Mouse (Mus musculus): Measurements from ENCODE around the gene Ncbp3. TPM values are rescaled to one million over a fixed set of nuclear protein-coding genes. Genes with fewer than 3 reads are reported as not detected.

Gene Ncbp3
- total and polyA plus RNA-seq, 3 experiments = 8.4 to 9.3 TPM; not detected in 1

- no peak for TF ChIP-seq MEF2A (IDR thresholded peaks at IDR 0.05; ENCODE audit: extremely low read depth, insufficient replicate concordance, low read depth, low read length, poor library complexity, severe bottlenecking)
- no peak for TF ChIP-seq RAD21 (IDR thresholded peaks at IDR 0.05; ENCODE audit: low read depth, low read length)
- no peak for TF ChIP-seq GATA1 (IDR thresholded peaks at IDR 0.05; ENCODE audit: low read depth, low read length)
- TF ChIP-seq USF2 (IDR thresholded peaks at IDR 0.05; ENCODE audit: borderline replicate concordance in 1 of 2, insufficient read depth in 1 of 2, low read depth in 1 of 2, low read length in 2 of 2) = no peak
Measured at GRCm38 (mm10) chr11:73108195-73108897, 60.8 kb downstream of the Ncbp3 start (continued).

GRCm38 (mm10) chr11:73108898-73109625 is 61.5 kb downstream of the Ncbp3 start:
- Histone ChIP-seq H3K36me3 (ENCODE audit: control insufficient read depth in 1 of 2, insufficient read depth in 2 of 2, low read length in 2 of 2) (no peaks in the 10 kb centered on the region), H3K79me2 (ENCODE audit: control insufficient read depth, insufficient read depth, low read length, poor library complexity) (no peaks in the 10 kb centered on the region), H3K4me1 (ENCODE audit: control insufficient read depth in 1 of 2, insufficient read depth in 2 of 2, low read length in 2 of 2) (no peaks in the 10 kb centered on the region; a peak in 1 of 4 replicates), H3K9ac (ENCODE audit: control insufficient read depth, low read depth, low read length, poor library complexity, severe bottlenecking) (no peak overlapping the region), H3K9me3 (replicated peaks; ENCODE audit: insufficient read depth, low read length) (no peaks in the 10 kb centered on the region), H3K4me3 (ENCODE audit: control insufficient read depth in 1 of 2, insufficient read depth in 1 of 2, low read depth in 2 of 2, low read length in 2 of 2) (no peak overlapping the region), H3K27ac (ENCODE audit: control insufficient read depth, low read depth, low read length) (no peak overlapping the region), H3K27me3 (ENCODE audit: control insufficient read depth in 1 of 2, insufficient read depth in 2 of 2, low read length in 2 of 2) (no peaks in the 10 kb centered on the region)
- TF ChIP-seq POLR2AphosphoS5 (IDR thresholded peaks at IDR 0.05; ENCODE audit: borderline replicate concordance, low read depth, low read length) (no peak), MXI1 (IDR thresholded peaks at IDR 0.05; ENCODE audit: low read depth, low read length) (no peak), POLR2AphosphoS2 (IDR thresholded peaks at IDR 0.05; ENCODE audit: low read length) (no peak), MYC (IDR thresholded peaks at IDR 0.05; ENCODE audit: low read depth, low read length) (no peak), MAZ (IDR thresholded peaks at IDR 0.05; ENCODE audit: low read depth, low read length) (no peak)
- no peak for DNase-seq (ENCODE audit: low read depth, low spot score)

- Histone ChIP-seq H3K9ac (ENCODE audit: control insufficient read depth, low read depth, low read length, poor library complexity, severe bottlenecking) (no peak overlapping the region), H3K79me2 (ENCODE audit: control insufficient read depth, insufficient read depth, low read length, poor library complexity) (no peaks in the 10 kb centered on the region), H3K4me3 (ENCODE audit: control insufficient read depth in 1 of 2, insufficient read depth in 1 of 2, low read depth in 2 of 2, low read length in 2 of 2) (no peak overlapping the region), H3K4me1 (ENCODE audit: control insufficient read depth in 1 of 2, insufficient read depth in 2 of 2, low read length in 2 of 2) (no peaks in the 10 kb centered on the region; a peak in 1 of 4 replicates), H3K36me3 (ENCODE audit: control insufficient read depth in 1 of 2, insufficient read depth in 2 of 2, low read length in 2 of 2) (no peaks in the 10 kb centered on the region), H3K9me3 (replicated peaks; ENCODE audit: insufficient read depth, low read length) (no peaks in the 10 kb centered on the region), H3K27me3 (ENCODE audit: control insufficient read depth in 1 of 2, insufficient read depth in 2 of 2, low read length in 2 of 2) (no peaks in the 10 kb centered on the region), H3K27ac (ENCODE audit: control insufficient read depth, low read depth, low read length) (no peak overlapping the region)
- TF ChIP-seq ELF1 (IDR thresholded peaks at IDR 0.05; ENCODE audit: low read depth, low read length) (no peak), SIN3A (IDR thresholded peaks at IDR 0.05; ENCODE audit: low read length) (no peak), MYB (IDR thresholded peaks at IDR 0.05; ENCODE audit: low read depth, low read length) (no peak), KAT2A (conservative IDR thresholded peaks at IDR 0.05; ENCODE audit: low read depth, low read length) (no peak), USF2 (IDR thresholded peaks at IDR 0.05; ENCODE audit: borderline replicate concordance in 1 of 2, insufficient read depth in 1 of 2, low read depth in 1 of 2, low read length in 2 of 2) (no peak), TBP (IDR thresholded peaks at IDR 0.05; ENCODE audit: low read depth, low read length) (no peak), GATA1 (IDR thresholded peaks at IDR 0.05; ENCODE audit: low read depth, low read length) (no peak), RAD21 (IDR thresholded peaks at IDR 0.05; ENCODE audit: low read depth, low read length) (no peak)
- DNase-seq (ENCODE audit: low read depth, low spot score) = no peak
Measured at GRCm38 (mm10) chr11:73109941-73110340, 62.4 kb downstream of the Ncbp3 start.

Data from MEL (cell line).